Mouse (Mus musculus) left cerebral cortex, postnatal 4 days (tissue): ENCODE measurements around the gene Tgfbr3. TPM values are rescaled to one million over a fixed set of nuclear protein-coding genes. Genes with fewer than 3 reads are reported as not detected.
"Not testable (repeated sequence)": the region's sequence is repeated elsewhere in the genome, so short reads cannot be mapped to it uniquely, and the experiment has no call there.

Experiments
- DNase-seq: peaks from one replicate; pipeline ENCODE4 v3.0.0-alpha.2; 2022
- intact Hi-C: fragments of 180-260 bp; cut with DNase I; formaldehyde crosslinking; loops from one replicate; pipeline ENCODE4 v1.15.1; 2025
- total RNA-seq, 2 experiments: library from RNA; stranded (reverse); gene quantifications; 2 replicates each; pipeline ENCODE4 v1.2.3; 2021

Gene Tgfbr3
- total RNA-seq, 2 experiments from 2014 or later = 6.7 to 8.7 TPM

- intact Hi-C loops = no loop called here
- no peak for DNase-seq
Observed at GRCm38 (mm10) chr5:107282561-107283307, 6.7 kb downstream of the Tgfbr3 start.

DNA sequence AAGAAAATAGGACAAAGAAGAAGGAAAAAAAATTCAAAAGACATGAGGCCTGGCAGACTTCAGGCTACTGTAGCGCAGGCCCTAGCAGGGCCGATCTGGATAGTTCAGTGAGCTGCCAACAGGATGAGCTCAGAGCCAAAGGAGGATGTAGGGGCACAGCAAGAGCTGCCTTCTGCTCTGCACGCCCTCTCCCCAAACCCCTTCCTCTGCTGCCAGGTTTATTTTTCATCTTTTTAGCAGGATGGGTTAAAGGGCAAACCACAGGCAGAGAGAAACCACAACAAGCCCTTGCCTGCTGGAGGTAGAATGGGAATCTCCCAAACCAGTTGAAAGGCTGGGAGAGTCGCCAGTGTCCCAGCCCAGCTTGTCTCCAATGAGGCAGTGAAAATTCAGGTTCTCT, 10.2 kb downstream of the Tgfbr3 start:
- peak; percentile 68 for DNase-seq
- intact Hi-C loops = no loop called here

- intact Hi-C loops = no loop called here
- DNase-seq = no peak
Observed at GRCm38 (mm10) chr5:107276186-107276585, 13.2 kb downstream of the Tgfbr3 start.

DNA sequence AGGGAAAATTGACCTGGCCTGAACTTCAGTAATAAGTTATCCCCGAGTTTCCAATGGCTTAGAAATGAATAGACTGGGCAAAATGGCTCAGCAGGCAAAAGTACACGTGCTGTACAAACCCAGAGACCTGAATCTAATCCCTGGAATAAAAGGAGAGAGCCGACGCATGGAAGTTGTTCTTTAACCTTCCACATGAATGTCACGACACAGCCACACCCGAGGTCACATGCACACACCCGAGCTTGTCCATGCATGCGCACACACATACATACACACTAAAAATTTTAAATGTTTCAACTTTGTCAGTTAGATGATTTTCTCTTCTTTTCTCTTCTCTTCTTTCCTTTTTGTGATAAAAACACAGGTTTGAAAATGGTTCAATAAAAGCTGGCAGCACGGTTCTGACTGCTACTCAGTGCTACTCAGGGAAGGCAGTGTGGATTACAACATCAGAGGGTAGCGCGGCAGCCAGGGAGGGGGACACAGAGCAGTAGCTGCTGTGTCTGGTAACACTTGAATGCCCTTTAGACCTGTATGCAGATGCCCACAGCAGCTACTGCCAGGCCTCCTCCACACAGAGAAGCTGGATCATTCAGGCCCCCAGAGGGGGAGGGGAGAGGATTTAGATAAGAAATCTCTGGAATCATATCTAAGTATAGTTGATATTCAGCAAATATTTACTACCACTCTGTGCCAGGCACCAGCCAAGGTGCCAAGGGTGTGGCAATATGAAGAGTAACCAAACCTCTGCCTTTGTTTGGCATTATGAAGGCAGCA, 17.0 kb downstream of the Tgfbr3 start:
- intact Hi-C loops = no loop called here
- no peak for DNase-seq

GRCm38 (mm10) chr5:107269006-107269328, 20.5 kb downstream of the Tgfbr3 start:
- DNase-seq = no peak

GRCm38 (mm10) chr5:107268121-107269005, 21.1 kb downstream of the Tgfbr3 start:
- intact Hi-C loops = no loop called here
- peak; percentile 13 for DNase-seq

More at GRCm38 (mm10) chr5:107269006-107269328, 20.5 kb downstream of the Tgfbr3 start:
- intact Hi-C loops = no loop called here

GRCm38 (mm10) chr5:107266566-107266965, 22.9 kb downstream of the Tgfbr3 start:
- no peak for DNase-seq
- intact Hi-C loops = no loop called here

DNA sequence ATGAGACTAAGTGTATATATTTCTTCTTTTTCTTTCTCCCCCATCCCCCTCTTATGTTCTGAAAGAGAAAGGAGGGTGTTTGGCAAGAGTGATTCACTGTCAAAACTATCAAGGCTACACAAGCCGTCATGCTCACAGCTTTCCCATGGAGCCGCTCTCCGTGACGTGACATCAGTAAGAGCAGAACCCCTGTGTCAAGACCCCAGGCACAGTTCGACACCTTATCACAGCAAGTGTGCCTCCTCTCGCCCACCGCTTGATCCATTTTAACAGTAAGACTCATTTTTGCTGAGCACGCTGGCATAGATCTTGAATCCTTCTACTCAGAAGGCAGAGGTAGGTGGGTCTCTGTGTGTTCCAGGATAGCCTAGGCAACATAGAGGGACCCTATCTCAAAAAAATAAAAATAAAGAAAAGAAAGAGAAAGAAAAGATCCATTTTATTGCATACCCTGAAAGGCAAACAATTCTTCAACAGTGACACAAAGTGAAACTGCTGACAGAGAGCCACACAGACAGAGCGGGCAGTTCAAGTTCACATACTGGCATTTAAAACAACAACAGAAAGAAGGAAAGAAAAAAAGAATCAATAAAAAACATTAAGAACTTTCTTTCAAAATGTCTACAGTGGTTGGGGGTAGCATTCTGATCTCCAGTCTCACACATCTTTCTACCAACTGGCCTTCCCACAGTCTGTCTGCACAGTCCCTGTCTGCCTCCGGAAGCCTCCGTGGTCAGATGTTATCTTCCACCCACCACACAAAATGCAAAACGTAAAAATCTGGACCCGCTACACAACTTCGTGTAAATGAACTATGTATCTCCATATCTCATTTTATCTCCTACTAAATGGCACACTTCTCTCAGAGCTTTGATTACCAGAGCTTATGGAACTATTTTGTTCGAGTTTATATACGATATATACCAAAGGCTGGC, 24.7 kb downstream of the Tgfbr3 start:
- intact Hi-C loops = no loop called here
- no peak for DNase-seq

DNA sequence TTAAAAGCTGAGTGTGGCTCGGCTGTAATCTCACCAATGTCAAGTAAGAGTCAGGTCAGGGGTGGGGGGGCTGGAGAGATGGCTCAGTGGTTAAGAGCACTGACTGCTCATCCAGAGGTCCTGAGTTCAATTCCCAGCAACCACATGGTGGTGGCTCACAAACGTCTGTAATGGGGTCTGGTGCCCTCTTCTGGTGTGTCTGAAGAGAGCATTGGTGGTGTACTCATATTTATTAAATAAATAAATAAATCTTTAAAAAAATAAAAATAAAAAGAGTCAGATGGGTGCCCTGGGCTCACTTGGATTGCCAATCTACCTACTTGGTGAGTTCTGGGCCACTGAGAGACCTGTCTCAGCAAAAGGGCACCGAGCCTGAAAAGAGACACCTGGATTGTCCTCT, 25.6 kb downstream of the Tgfbr3 start:
- DNase-seq = no peak
- intact Hi-C loops = no loop called here

- intact Hi-C loops = no loop called here
- no peak for DNase-seq
Observed at GRCm38 (mm10) chr5:107261930-107262329, 27.5 kb downstream of the Tgfbr3 start.

DNA sequence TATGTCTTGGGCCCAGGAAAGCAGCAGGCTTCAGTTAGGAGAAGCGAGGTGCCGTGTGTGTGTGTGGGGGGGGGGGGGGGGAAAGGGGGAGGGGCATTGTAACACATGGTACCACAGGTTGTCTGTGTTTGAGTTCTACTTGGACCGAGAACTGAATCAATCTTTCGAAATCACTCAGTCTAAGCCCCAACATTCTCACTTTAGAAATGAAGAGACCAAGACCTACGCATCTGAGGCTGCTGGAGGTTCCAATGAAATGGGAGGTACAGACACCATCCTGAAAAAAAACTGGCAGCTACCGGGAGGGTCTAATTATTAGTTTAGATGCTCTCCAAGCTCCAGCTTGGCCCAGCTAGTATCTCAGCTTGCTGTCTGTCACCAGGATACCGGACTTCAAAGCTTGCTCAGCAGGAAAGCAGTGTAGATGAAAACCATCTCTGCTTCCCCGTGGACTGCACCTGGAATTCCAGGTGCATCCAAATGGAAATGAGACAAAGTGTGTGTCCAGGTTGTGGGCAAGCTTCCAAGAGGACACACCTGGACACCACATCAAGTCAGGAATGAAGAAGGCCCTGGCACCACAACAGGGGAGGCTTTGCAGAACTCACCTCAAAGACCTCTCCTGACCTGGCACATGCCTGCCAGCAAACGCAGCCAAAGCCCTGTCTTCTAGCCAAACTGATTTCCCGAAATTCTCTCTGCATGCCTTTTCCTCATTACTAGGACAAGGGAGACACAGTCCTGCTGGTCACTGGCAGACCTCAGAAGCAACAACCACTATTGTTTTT, 28.5 kb downstream of the Tgfbr3 start:
- intact Hi-C loops = no loop called here
- DNase-seq = no peak

GRCm38 (mm10) chr5:107259487-107260040, 29.9 kb downstream of the Tgfbr3 start:
- no peak for DNase-seq
- intact Hi-C loops = no loop called here

GRCm38 (mm10) chr5:107253395-107253794, 36.0 kb downstream of the Tgfbr3 start:
- intact Hi-C loops = no loop called here
- DNase-seq = no peak

DNA sequence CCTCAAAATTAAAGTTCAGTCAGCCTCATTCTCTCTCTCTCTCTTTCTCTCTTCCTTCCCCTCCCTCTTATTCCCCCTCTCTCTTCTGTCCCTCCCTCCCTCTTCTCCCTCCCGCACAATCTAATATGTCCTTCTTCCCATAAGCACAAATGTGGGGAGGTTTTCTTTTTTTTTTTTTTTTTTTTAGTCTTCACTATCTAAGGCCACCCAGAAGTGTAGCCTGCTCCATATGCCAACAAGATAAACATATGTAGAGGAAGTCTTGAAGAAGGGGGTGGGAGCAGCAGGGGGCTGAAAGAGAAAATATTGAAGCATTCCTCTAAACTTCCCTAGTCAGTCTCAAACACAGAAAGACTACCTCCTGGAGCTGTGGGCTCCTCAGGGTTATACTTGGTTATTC, 37.0 kb downstream of the Tgfbr3 start:
- intact Hi-C loops = no loop called here
- DNase-seq = no peak

DNA sequence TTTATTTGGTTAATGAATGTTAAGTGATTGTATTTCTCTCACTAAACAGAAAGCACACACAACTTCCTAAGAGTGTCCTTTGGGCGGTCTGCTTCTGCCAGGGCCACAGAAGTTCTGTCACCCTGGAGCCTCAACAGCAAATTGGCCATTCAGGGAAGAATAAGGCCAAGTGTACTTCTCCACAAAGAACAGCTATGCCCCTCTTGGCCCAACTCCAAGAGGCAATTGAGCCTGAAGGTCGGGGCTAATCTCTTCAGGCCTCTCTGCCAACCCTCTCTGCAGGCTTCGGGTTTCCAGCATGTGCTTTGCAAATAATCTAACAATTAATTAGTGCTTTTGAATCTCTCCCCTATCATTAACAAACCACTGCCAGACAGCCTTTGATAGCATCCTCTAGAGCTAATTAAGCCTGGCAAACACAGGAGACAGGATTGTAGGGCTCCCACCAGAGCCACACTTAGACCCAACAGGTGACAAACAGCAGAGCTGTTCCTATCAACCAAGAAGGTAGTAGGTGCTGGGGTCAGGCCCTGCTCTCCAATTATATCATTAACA, 37.6 kb downstream of the Tgfbr3 start:
- intact Hi-C loops = no loop called here

DNA sequence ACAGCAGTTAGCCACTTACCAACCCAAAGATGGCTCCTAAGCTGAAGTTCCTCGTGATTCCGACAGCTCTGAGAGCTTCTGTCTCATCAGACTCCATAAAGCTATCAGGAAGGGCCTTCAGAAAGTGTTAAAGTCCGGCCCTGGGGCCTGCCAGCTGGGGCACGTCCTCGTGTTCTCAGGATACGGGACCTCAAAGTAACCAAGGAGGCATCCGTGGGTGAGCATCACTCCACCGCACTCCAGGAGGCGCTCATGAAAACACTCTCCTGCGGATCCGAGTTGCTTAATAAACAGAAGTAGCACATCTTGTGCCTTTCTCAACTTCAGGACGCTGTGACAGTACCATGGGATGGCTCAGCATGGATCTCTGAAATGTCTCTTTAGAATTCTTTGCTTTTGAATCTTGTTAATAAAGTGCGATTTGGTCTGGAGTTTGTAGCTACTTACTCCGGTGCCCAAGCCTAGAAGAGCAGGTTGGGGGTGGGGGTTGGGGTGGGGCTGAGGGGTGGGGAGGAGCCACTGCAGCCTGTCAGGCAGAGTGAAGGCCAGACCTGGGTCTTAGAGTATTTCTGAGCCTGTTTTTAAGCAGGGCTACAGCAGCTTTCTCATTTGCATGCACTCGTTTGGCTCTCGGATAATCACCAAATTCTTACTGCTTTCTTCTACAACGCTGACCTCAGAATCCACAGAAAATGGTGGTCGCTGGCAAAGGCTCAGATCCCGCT, 38.7 kb downstream of the Tgfbr3 start:
- no peak for DNase-seq
- intact Hi-C loops = no loop called here

More for the DNA sequence above, 37.6 kb downstream of the Tgfbr3 start:
- DNase-seq = peak; percentile 89

- no peak for DNase-seq
- intact Hi-C loops = no loop called here
Observed at GRCm38 (mm10) chr5:107248732-107249131, 40.7 kb downstream of the Tgfbr3 start.

- intact Hi-C loops, DNase-seq: not testable (repeated sequence)
Observed at GRCm38 (mm10) chr5:107248302-107248701, 41.1 kb downstream of the Tgfbr3 start.
